In genomic region chr16:52038821-52039220, GRCm38 (mm10) we compare ENCODE assay signal across 13 mouse cellular contexts.
"Had no signal": no experiment of that assay in that cellular context is flagged by ENCODE, and none has a peak within 500 bp of the region (broad histone marks: within the 10 kb centered on the region; RNA-seq: fewer than 3 reads in every experiment).

No protein-coding gene starts in this region.

- H3K9ac ChIP-seq: liver, embryonic 14.5 days; lung, embryonic 14.5 days; midbrain, embryonic 12.5 days had no signal

- H3K27ac ChIP-seq: left cerebral cortex, adult 2 months; limb, embryonic 10.5 days; liver, embryonic 14.5 days; midbrain, embryonic 12.5 days; stomach, postnatal 0 days had no signal

- DNase-seq: kidney, adult 9 months; kidney, postnatal 14 days; lung, embryonic 14.5 days; lung, postnatal 10 days; lung, postnatal 4 days; right cerebral cortex, postnatal 14 days; thymus, postnatal 14 days had no signal

- H3K9me3 ChIP-seq: limb, embryonic 10.5 days; midbrain, embryonic 12.5 days had no signal

- H3K27me3 ChIP-seq: midbrain, embryonic 12.5 days had no signal

- H3K4me3 ChIP-seq: left cerebral cortex, adult 2 months; limb, embryonic 10.5 days; midbrain, embryonic 12.5 days had no signal

- ATAC-seq: midbrain, embryonic 16.5 days had no signal
